In genomic region chr4:155012115-155012514, GRCm38 (mm10) we compare ENCODE assay signal across 10 mouse cellular contexts. TPM values are rescaled to one million over a fixed set of nuclear protein-coding genes. Genes with fewer than 3 reads are reported as not detected.
A peak's percentile ranks its signal among the peaks of the same experiment; 100 is the strongest.
DNase-seq lines count a peak whose midpoint lies in the region.
"Had no signal": no experiment of that assay in that cellular context is flagged by ENCODE, and none has a peak within 500 bp of the region (broad histone marks: within the 10 kb centered on the region; RNA-seq: fewer than 3 reads in every experiment).

No protein-coding gene starts in this region.

- DNase-seq in layer of hippocampus, adult 8-10 months (ENCODE audit: low spot score in 2 of 2), result peak; percentile 52 to 55
- DNase-seq in layer of hippocampus, adult 11-12 months (ENCODE audit: low spot score), result no peak
- peak; percentile 59 to 73 for DNase-seq in right cerebral cortex, postnatal 10 days (ENCODE audit: low spot score in 2 of 2)
- no peak for DNase-seq in right cerebral cortex, postnatal 4 days
- peak; percentile 84 to 86 for DNase-seq in cerebellum, postnatal 10 days
- no peak for DNase-seq in testis, postnatal 14 days (ENCODE audit: low spot score)
- DNase-seq in heart, postnatal 25 days (ENCODE audit: low spot score), result no peak

- intact Hi-C loops in heart, postnatal 25 days (cut with DNase I), result no loop called here

RNA-seq across cellular contexts. Expression of gene Plch2, which starts 44.5 kb away (rescaled TPM):
- total RNA-seq in layer of hippocampus, adult 8-10 months (2022), result 100 to 1,000 TPM in 1 of 4 experiments, 10 to 100 TPM in 3; 85.1 to 110 (median 94.9) TPM
- total RNA-seq in heart, postnatal 25 days (2021), result under 1 TPM in 1 of 2 experiments, not detected in 1; 0.08 TPM
- total RNA-seq: megakaryocyte progenitor cell, adult 5-6 weeks; monocyte, adult 5-6 weeks had no signal

RNA-seq across cellular contexts. Expression of gene Pank4, which starts 48.2 kb away (rescaled TPM):
- 10 to 100 TPM; 34.4 to 46.8 (median 42.3) TPM for total RNA-seq in layer of hippocampus, adult 8-10 months (2022)
- total RNA-seq in heart, postnatal 25 days (2021), result 10 to 100 TPM; 45.6 to 46.4 TPM

RNA-seq across cellular contexts. Expression of gene Hes5, which starts 51.4 kb away (rescaled TPM):
- 10 to 100 TPM; 15.1 to 33.7 (median 22.6) TPM for total RNA-seq in layer of hippocampus, adult 8-10 months (2022)
- under 1 TPM in 1 of 2 experiments, not detected in 1; 0.28 TPM for total RNA-seq in heart, postnatal 25 days (2021)
- total RNA-seq: heart, postnatal 14 days; monocyte, adult 5-6 weeks had no signal

RNA-seq across cellular contexts. Expression of gene Pex10, which starts 54.7 kb away (rescaled TPM):
- total RNA-seq in layer of hippocampus, adult 8-10 months (2022), result 10 to 100 TPM; 18.2 to 25.4 (median 21.9) TPM
- total RNA-seq in heart, postnatal 25 days (2021), result 10 to 100 TPM; 23.9 to 25.7 TPM

Comparison
In these comparisons a context has a peak if more than half of its experiments do, and no peak if none do; other contexts are left out.
1. DNase-seq: peak in layer of hippocampus, adult 8-10 months (2 of 2), right cerebral cortex, postnatal 10 days (2 of 2) and cerebellum, postnatal 10 days (2 of 2); none in layer of hippocampus, adult 11-12 months (single experiment), right cerebral cortex, postnatal 4 days (single experiment), testis, postnatal 14 days (single experiment) and heart, postnatal 25 days (single experiment).
2. RNA of gene Plch2, which starts 44.5 kb away (total RNA-seq): 85.1 to 110 TPM in layer of hippocampus, adult 8-10 months; 0.08 TPM in heart, postnatal 25 days; every median in the first group is over 10 times any median in the second.
3. RNA of gene Hes5, which starts 51.4 kb away (total RNA-seq): 15.1 to 33.7 TPM in layer of hippocampus, adult 8-10 months; 0.28 TPM in heart, postnatal 25 days; every median in the first group is over 10 times any median in the second.